Mouse (Mus musculus) adrenal gland, adult 10 weeks (tissue): ENCODE measurements around the gene Pear1. TPM values are rescaled to one million over a fixed set of nuclear protein-coding genes. Genes with fewer than 3 reads are reported as not detected.

Experiments
- polyA plus RNA-seq: library from polyadenylated mRNA; stranded (reverse); fragments of 350-450 nt; fragmentation: Illumina TruSeq; extraction: RNeasy Lipid Tissue Mini Kit (QIAGEN cat#74804); gene quantifications from one replicate; pipeline ENCODE4 v1.2.3, GENCODE M21; 2014; ENCODE audit warnings: low read depth, low replicate concordance

Gene Pear1
- polyA plus RNA-seq = 1.3 TPM

GRCm38 (mm10) chr3:87824206-87824605 lies at the start of gene Pear1:
Gene Pear1, minus strand, starts transcription at chr3:87824306.

GRCm38 (mm10) chr3:87846650-87847110 lies 22.6 kb upstream of the Pear1 start, which contains the start of gene Sh2d2a:
Gene Sh2d2a, plus strand, starts transcription at chr3:87846755.

GRCm38 (mm10) chr3:87796736-87797334 lies 27.3 kb downstream of the Pear1 start, which contains the start of gene Insrr:
Gene Insrr, plus strand, starts transcription at chr3:87796951.

DNA sequence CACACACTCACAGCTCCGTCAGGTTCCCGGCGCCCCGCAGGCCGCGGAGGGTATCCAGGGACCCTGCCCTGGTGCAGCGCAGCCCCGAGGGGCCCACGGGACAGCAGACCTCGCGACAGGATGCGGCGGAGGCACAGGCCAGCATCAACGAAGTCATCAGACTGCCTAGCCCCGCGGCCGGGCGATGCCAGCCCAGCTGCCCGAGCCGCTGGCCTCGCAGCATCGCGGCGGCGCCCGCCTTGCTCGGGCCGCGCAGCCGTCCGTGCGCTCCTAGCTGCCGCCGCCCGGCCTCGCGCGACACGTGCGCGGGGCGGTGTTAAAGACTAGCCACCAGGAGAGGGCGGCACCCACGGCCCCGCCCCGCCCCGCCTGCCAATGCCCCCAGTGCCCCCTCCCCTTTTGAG lies 29.2 kb downstream of the Pear1 start, which contains the start of gene Ntrk1:
TSS of gene Ntrk1 (minus strand) at position 241 of the 404 bp plus-strand sequence.

GRCm38 (mm10) chr3:87748431-87748830 lies 75.7 kb downstream of the Pear1 start, which contains the start of gene Lrrc71:
Gene Lrrc71, minus strand, starts transcription at chr3:87748625.

Other genes starting within 250 kb of the Pear1 start
- gene Arhgef11, start 206.7 kb downstream of the Pear1 start, polyA plus RNA-seq = 26.7 TPM
- gene Lrrc71, start 75.7 kb downstream of the Pear1 start, polyA plus RNA-seq = not detected
- gene Ntrk1, start 29.1 kb downstream of the Pear1 start, polyA plus RNA-seq = not detected
- gene Insrr, start 27.4 kb downstream of the Pear1 start, polyA plus RNA-seq = not detected
- not detected for gene Sh2d2a, start 22.4 kb upstream of the Pear1 start, polyA plus RNA-seq
- 4.7 TPM for gene Prcc, start 61.3 kb upstream of the Pear1 start, polyA plus RNA-seq
- 152 TPM for gene Hdgf, start 82.0 kb upstream of the Pear1 start, polyA plus RNA-seq
- 102 TPM for gene Mrpl24, start 95.2 kb upstream of the Pear1 start, polyA plus RNA-seq
- 19.4 TPM for gene Isg20l2, start 106.0 kb upstream of the Pear1 start, polyA plus RNA-seq
- 11.0 TPM for gene Rrnad1, start 106.4 kb upstream of the Pear1 start, polyA plus RNA-seq
- not detected for gene Crabp2, start 124.4 kb upstream of the Pear1 start, polyA plus RNA-seq
- 11.4 TPM for gene Nes, start 146.8 kb upstream of the Pear1 start, polyA plus RNA-seq
- gene Bcan, start 175.9 kb upstream of the Pear1 start, polyA plus RNA-seq = 1.7 TPM
- not detected for gene Hapln2, start 203.3 kb upstream of the Pear1 start, polyA plus RNA-seq
- gene Gpatch4, start 218.8 kb upstream of the Pear1 start, polyA plus RNA-seq = 11.0 TPM
- 37.4 TPM for gene Naxe, start 234.2 kb upstream of the Pear1 start, polyA plus RNA-seq